Mouse (Mus musculus): ENCODE measurements around the gene Arhgef10l. TPM values are rescaled to one million over a fixed set of nuclear protein-coding genes. Genes with fewer than 3 reads are reported as not detected.

Gene Arhgef10l
- polyA plus RNA-seq, 1 experiment: 52.7 TPM

DNA sequence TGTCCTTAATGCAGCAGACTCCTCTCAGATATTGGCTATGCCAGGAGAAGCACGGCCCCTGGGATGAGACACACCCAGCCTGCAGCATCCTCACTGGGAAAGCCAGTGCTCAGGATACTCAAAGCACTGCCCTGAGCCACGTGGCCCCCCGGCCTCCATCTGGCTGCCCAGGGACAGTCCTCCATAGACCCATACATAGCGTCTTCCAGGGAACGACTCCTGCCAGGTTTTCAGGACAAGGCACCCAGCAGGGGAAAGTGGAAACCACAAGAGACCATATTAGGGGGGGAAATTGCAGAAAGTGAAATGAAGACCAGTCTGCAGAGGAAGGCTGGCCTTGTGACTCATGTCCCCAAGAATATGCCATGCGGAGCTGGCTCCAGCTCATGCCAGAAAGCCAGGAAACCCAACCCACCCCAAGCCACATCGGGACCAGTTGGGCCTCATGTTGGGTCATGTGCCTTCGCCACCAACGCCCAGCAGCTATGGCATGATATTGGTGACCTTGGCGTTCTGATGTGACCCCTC is 30.9 kb downstream of the Arhgef10l start:
- DNase-seq: peak; percentile 56 to 61
- TF ChIP-seq POLR2A (IDR thresholded peaks at IDR 0.05; ENCODE audit: borderline replicate concordance, insufficient read depth, low read length) (no peak), CTCF (IDR thresholded peaks at IDR 0.05; ENCODE audit: borderline replicate concordance, insufficient read depth, low read depth, low read length) (no peak)
- 0 out of 2 replicates have a peak overlapping the region, but pooled peaks have one; percentile 3 for H3K27ac ChIP-seq (ENCODE audit: insufficient read depth, low read length)
- H3K4me1 ChIP-seq (ENCODE audit: control insufficient read depth, insufficient read depth, low read length): peaks cover 86% of the 10 kb centered on the region
- no peaks in the 10 kb centered on the region for H3K27me3 ChIP-seq (ENCODE audit: control insufficient read depth, insufficient read depth, low read length)
- 14% methylated on average over 10 of the region's 10 CpGs for WGBS
- no peak overlapping the region for H3K4me3 ChIP-seq (replicated peaks; ENCODE audit: insufficient read depth, low read depth, low read length)

DNA sequence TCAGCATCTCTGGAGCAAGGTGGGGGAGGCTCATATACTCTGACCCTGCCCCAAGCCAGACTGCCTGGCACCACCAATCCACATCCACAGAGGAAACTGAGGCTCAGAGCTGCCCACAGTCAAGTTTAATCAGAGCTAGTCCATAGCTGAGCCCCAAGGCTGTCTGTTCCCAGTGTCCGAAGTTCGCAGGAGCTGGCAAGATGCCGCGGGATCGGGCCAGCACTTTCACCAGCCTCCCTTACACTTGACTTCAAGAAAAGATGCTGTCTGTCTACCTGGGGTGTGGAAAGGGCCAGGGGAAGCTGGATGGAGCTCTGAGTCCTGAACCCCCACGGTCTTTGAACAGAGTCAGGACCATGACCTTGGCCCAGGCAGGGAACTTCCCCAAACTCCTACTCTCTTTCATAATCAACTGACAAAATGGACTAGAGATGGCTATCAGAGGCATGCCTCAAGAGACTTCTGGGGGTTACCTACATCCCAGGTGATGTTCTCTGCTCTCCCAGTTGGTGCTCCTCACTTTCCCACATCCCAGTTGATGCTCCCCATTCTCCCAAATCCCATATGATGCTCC is 34.4 kb downstream of the Arhgef10l start:
- no peak for TF ChIP-seq POLR2A (IDR thresholded peaks at IDR 0.05; ENCODE audit: borderline replicate concordance, insufficient read depth, low read length)
- no peak for TF ChIP-seq CTCF (IDR thresholded peaks at IDR 0.05; ENCODE audit: borderline replicate concordance, insufficient read depth, low read depth, low read length)
- 54% methylated on average over 6 of the region's 6 CpGs for WGBS
- no peak overlapping the region for H3K27ac ChIP-seq (ENCODE audit: insufficient read depth, low read length)
- peaks cover 77% of the 10 kb centered on the region for H3K4me1 ChIP-seq (ENCODE audit: control insufficient read depth, insufficient read depth, low read length)
- DNase-seq: no peak
- no peaks in the 10 kb centered on the region for H3K27me3 ChIP-seq (ENCODE audit: control insufficient read depth, insufficient read depth, low read length)
- H3K4me3 ChIP-seq (replicated peaks; ENCODE audit: insufficient read depth, low read depth, low read length): no peak overlapping the region

GRCm38 (mm10) chr4:140630651-140631241 is 35.1 kb downstream of the Arhgef10l start:
- H3K27ac ChIP-seq (ENCODE audit: insufficient read depth, low read length): no peak overlapping the region
- TF ChIP-seq POLR2A (IDR thresholded peaks at IDR 0.05; ENCODE audit: borderline replicate concordance, insufficient read depth, low read length) (no peak), CTCF (IDR thresholded peaks at IDR 0.05; ENCODE audit: borderline replicate concordance, insufficient read depth, low read depth, low read length) (no peak)
- DNase-seq: no peak
- peaks cover 77% of the 10 kb centered on the region for H3K4me1 ChIP-seq (ENCODE audit: control insufficient read depth, insufficient read depth, low read length)
- H3K4me3 ChIP-seq (replicated peaks; ENCODE audit: insufficient read depth, low read depth, low read length): no peak overlapping the region
- WGBS: 40% methylated on average over 15 of the region's 15 CpGs
- H3K27me3 ChIP-seq (ENCODE audit: control insufficient read depth, insufficient read depth, low read length): no peaks in the 10 kb centered on the region

DNA sequence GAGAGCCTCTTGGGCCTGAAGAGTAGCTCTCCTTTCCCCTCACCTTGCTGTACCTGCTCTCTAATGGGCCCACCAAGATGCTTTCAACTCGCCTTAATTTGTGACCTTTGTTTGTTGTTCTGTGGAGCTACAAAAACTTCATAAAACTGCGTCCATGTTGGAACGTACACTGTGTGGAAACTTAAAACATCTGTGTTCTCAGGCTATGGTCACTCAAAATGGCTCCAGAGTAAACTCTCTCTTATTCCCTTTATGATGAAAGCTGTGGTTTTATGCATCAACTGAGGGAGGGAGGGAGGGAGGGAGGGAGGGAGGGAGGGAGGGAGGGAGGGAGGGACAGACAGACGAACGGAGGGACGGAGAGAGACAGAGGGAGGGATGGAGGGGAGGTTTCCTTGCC is 35.7 kb downstream of the Arhgef10l start:
- no peak for DNase-seq
- Histone ChIP-seq H3K27me3 (ENCODE audit: control insufficient read depth, insufficient read depth, low read length) (no peaks in the 10 kb centered on the region), H3K27ac (ENCODE audit: insufficient read depth, low read length) (no peak overlapping the region), H3K4me1 (ENCODE audit: control insufficient read depth, insufficient read depth, low read length) (peaks cover 77% of the 10 kb centered on the region), H3K4me3 (replicated peaks; ENCODE audit: insufficient read depth, low read depth, low read length) (no peak overlapping the region)
- TF ChIP-seq CTCF (IDR thresholded peaks at IDR 0.05; ENCODE audit: borderline replicate concordance, insufficient read depth, low read depth, low read length) (no peak), POLR2A (IDR thresholded peaks at IDR 0.05; ENCODE audit: borderline replicate concordance, insufficient read depth, low read length) (no peak)
- WGBS: 96% methylated on average over 3 of the region's 6 CpGs

DNA sequence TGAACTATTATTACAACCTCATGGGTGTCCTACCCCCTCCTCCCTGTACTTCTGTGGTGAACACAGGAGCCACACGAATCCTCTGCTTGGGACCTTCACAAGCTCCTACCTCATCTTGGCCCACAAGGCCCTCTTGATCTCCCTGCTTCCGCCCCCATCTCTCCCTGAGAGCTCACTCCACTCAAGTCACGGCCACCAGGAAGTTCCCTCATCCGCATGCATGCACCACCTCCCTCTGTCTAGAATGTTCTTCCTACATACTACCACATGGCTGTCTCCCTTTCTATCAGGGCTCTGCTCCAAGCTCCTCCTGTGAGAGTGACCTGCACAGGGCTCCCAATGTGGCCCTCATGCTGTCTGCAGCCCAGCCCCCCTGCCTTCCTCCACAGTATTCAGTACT is 36.8 kb downstream of the Arhgef10l start:
- Histone ChIP-seq H3K4me3 (replicated peaks; ENCODE audit: insufficient read depth, low read depth, low read length) (no peak overlapping the region), H3K4me1 (ENCODE audit: control insufficient read depth, insufficient read depth, low read length) (peaks cover 75% of the 10 kb centered on the region), H3K27ac (ENCODE audit: insufficient read depth, low read length) (no peak overlapping the region; the same call in 1 of the 2 replicates), H3K27me3 (ENCODE audit: control insufficient read depth, insufficient read depth, low read length) (no peaks in the 10 kb centered on the region)
- WGBS: 34% methylated on average over 4 of the region's 4 CpGs
- TF ChIP-seq CTCF (IDR thresholded peaks at IDR 0.05; ENCODE audit: borderline replicate concordance, insufficient read depth, low read depth, low read length) (no peak), POLR2A (IDR thresholded peaks at IDR 0.05; ENCODE audit: borderline replicate concordance, insufficient read depth, low read length) (no peak)
- DNase-seq: peak in 1 of 2 experiments; percentile 61

DNA sequence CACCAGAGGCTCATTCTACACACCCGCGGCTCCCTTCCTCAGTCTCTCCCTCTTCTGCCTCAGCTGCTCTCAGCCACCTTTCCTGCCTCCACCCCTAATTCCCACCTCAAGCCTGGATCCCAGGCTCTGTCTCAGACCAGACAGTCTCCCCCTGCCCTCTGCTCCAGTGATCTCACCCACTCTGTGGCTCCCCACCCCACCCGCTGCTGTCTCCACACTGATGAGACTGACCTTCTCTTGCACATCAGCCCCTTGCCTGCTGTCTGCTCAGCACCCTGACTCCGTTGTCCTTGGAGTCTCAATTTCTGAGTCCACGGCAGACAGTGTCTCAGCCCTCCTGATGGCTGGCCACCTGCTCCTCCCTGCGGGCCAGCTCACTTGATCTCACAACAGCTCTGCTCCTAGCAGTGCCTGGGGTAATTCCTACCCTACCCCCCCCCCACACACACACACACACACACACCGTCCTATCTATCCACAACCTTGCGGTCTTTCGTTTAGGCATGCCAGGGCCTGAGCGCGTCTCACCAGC is 37.3 kb downstream of the Arhgef10l start:
- Histone ChIP-seq H3K4me1 (ENCODE audit: control insufficient read depth, insufficient read depth, low read length) (peaks cover 71% of the 10 kb centered on the region), H3K27me3 (ENCODE audit: control insufficient read depth, insufficient read depth, low read length) (no peaks in the 10 kb centered on the region), H3K27ac (ENCODE audit: insufficient read depth, low read length) (no peak overlapping the region), H3K4me3 (replicated peaks; ENCODE audit: insufficient read depth, low read depth, low read length) (no peak overlapping the region)
- 13% methylated on average over 11 of the region's 11 CpGs for WGBS
- peak; percentile 83 to 89 for DNase-seq
- TF ChIP-seq CTCF (IDR thresholded peaks at IDR 0.05; ENCODE audit: borderline replicate concordance, insufficient read depth, low read depth, low read length): no peak
- no peak for TF ChIP-seq POLR2A (IDR thresholded peaks at IDR 0.05; ENCODE audit: borderline replicate concordance, insufficient read depth, low read length)

DNA sequence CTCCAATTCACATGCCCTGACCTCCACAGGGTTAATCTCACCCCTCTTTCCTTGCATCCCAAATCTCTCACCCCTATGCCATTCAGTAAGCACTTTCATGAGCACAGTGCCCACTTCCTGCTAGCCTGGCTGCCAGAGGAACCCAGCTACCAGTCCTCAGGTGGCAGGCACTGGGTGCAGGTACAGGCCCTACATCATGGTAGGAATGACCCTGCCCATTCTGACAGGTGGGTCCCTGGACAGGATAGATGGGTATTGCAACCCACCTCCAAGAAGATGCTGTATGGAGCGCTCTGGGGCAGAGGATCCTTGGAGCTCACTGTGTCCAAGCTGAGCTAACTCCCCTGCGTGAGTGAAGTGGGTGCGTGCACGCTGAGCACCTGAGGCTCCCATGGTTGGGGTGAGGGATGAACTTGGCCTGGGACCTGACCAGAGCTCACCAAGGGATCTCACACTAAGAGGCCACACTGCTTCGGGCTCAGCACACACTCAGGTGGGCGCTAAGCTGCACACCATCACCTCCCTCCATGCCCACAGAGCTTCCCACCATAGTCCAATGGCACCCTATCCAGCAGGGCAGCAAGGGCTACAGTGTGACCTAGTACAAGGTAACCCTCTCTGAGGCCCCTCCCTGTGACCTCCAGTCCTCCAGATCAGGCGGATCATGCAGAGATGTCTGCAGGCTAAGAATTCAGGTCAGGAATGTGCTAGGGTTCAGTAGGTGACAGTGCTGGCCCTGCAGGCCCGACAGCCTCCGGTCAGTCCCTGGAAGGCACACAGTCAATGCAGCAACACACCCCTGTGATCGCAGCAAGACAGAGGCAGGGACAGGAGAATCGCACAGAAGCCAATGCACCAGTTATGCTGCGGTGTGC is 39.9 kb downstream of the Arhgef10l start:
- Histone ChIP-seq H3K27ac (ENCODE audit: insufficient read depth, low read length) (no peak overlapping the region), H3K27me3 (ENCODE audit: control insufficient read depth, insufficient read depth, low read length) (no peaks in the 10 kb centered on the region), H3K4me1 (ENCODE audit: control insufficient read depth, insufficient read depth, low read length) (peaks cover 53% of the 10 kb centered on the region), H3K4me3 (replicated peaks; ENCODE audit: insufficient read depth, low read depth, low read length) (no peak overlapping the region)
- TF ChIP-seq CTCF (IDR thresholded peaks at IDR 0.05; ENCODE audit: borderline replicate concordance, insufficient read depth, low read depth, low read length) (no peak), POLR2A (IDR thresholded peaks at IDR 0.05; ENCODE audit: borderline replicate concordance, insufficient read depth, low read length) (no peak)
- no peak for DNase-seq
- 76% methylated on average over 12 of the region's 12 CpGs for WGBS
